Mouse (Mus musculus) CD4-positive, CD25-positive, alpha-beta regulatory T cell, adult 4 months (primary cell): ENCODE data around the gene Krt13. TPM values are rescaled to one million over a fixed set of nuclear protein-coding genes. Genes with fewer than 3 reads are reported as not detected.

Experiments used
- ATAC-seq: one replicate; pipeline ENCODE4 v1.8.0; 2017
- polyA plus RNA-seq, 2 experiments: library from polyadenylated mRNA; unstranded; fragments of 100-300 nt; shearing (Covaris generic); gene quantifications; one replicate each; pipeline ENCODE4 v1.2.1; 2017

Gene Krt13
- polyA plus RNA-seq, 2 experiments from 2014 or later = not detected

GRCm38 (mm10) chr11:100112935-100113741 is 8.2 kb downstream of the Krt13 start:
- ATAC-seq = no peak

- no peak for ATAC-seq
Observed at GRCm38 (mm10) chr11:100105576-100106122, 15.7 kb downstream of the Krt13 start, which contains the start of gene Krt36. Gene Krt36 (minus strand): TSS chr11:100105626.

- ATAC-seq = no peak
Observed at GRCm38 (mm10) chr11:100102693-100103429, 18.5 kb downstream of the Krt13 start.

GRCm38 (mm10) chr11:100100391-100100790 is 21.0 kb downstream of the Krt13 start:
- ATAC-seq = no peak

- no peak for ATAC-seq
Observed at GRCm38 (mm10) chr11:100097819-100098218, 23.5 kb downstream of the Krt13 start.

GRCm38 (mm10) chr11:100096141-100096540 is 25.2 kb downstream of the Krt13 start, which contains the start of gene Krt35:
Gene Krt35 (minus strand): TSS chr11:100096241.
- ATAC-seq = no peak

GRCm38 (mm10) chr11:100088378-100089025 is 32.9 kb downstream of the Krt13 start:
- ATAC-seq = no peak

- ATAC-seq = no peak
Observed at GRCm38 (mm10) chr11:100087861-100088260, 33.5 kb downstream of the Krt13 start, which contains the start of gene Krt32. Gene Krt32 (minus strand): TSS chr11:100088226.

- no peak for ATAC-seq
Observed at GRCm38 (mm10) chr11:100073873-100074272, 47.5 kb downstream of the Krt13 start.

Other genes starting within 250 kb of the Krt13 start
- gene Krtap9-1, start 248.2 kb downstream of the Krt13 start, polyA plus RNA-seq = not detected
- not detected for gene Gm11567, start 242.4 kb downstream of the Krt13 start, polyA plus RNA-seq
- gene Krtap31-1, start 213.6 kb downstream of the Krt13 start, polyA plus RNA-seq = not detected
- not detected for gene Gm11565, start 206.8 kb downstream of the Krt13 start, polyA plus RNA-seq
- gene Krtap31-2, start 185.3 kb downstream of the Krt13 start, polyA plus RNA-seq = not detected
- gene Krtap9-5, start 173.1 kb downstream of the Krt13 start, polyA plus RNA-seq = not detected
- not detected for gene Krtap29-1, start 142.5 kb downstream of the Krt13 start, polyA plus RNA-seq
- gene Krtap16-1, start 135.0 kb downstream of the Krt13 start, polyA plus RNA-seq = not detected
- gene Krtap17-1, start 127.6 kb downstream of the Krt13 start, polyA plus RNA-seq = not detected
- gene Krt33a, start 105.4 kb downstream of the Krt13 start, polyA plus RNA-seq = not detected
- gene Krt33b, start 91.7 kb downstream of the Krt13 start, polyA plus RNA-seq = not detected
- gene Krt34, start 80.0 kb downstream of the Krt13 start, polyA plus RNA-seq = not detected
- gene Krt31, start 71.0 kb downstream of the Krt13 start, polyA plus RNA-seq = not detected
- not detected for gene Krt32, start 33.3 kb downstream of the Krt13 start, polyA plus RNA-seq
- gene Krt35, start 25.3 kb downstream of the Krt13 start, polyA plus RNA-seq = not detected
- not detected for gene Krt36, start 15.9 kb downstream of the Krt13 start, polyA plus RNA-seq
- not detected for gene Krt15, start 14.4 kb upstream of the Krt13 start, polyA plus RNA-seq
- not detected for gene Krt19, start 27.1 kb upstream of the Krt13 start, polyA plus RNA-seq
- not detected for gene Krt9, start 71.7 kb upstream of the Krt13 start, polyA plus RNA-seq
- gene Krt14, start 86.0 kb upstream of the Krt13 start, polyA plus RNA-seq = not detected
- not detected for gene Krt16, start 127.3 kb upstream of the Krt13 start, polyA plus RNA-seq
- 1 to 10 TPM; 1.7 to 6.4 TPM for gene Krt17, start 139.5 kb upstream of the Krt13 start, polyA plus RNA-seq
- gene Krt42, start 148.3 kb upstream of the Krt13 start, polyA plus RNA-seq = not detected
- gene Eif1, start 198.3 kb upstream of the Krt13 start, polyA plus RNA-seq = 1,000 to 10,000 TPM; 1,870 to 3,129 TPM
- not detected for gene Gast, start 212.8 kb upstream of the Krt13 start, polyA plus RNA-seq
- gene Hap1, start 234.6 kb upstream of the Krt13 start, polyA plus RNA-seq = under 1 TPM in 1 of 2 experiments, not detected in 1; 0.50 TPM